Mouse (Mus musculus) megakaryocyte-erythroid progenitor cell, adult 5 weeks (primary cell): Measurements from ENCODE around the gene Lrr1. TPM values are rescaled to one million over a fixed set of nuclear protein-coding genes. Genes with fewer than 3 reads are reported as not detected.

Source experiments
- polyA plus RNA-seq: library from polyadenylated mRNA; stranded (reverse); fragments of >175 nt; gene quantifications from 2 replicates; pipeline ENCODE4 v1.2.3, GENCODE M21; 2012

Lrr1 gene
- polyA plus RNA-seq, result 21.8 and 27.0 TPM in 2 replicates

DNA sequence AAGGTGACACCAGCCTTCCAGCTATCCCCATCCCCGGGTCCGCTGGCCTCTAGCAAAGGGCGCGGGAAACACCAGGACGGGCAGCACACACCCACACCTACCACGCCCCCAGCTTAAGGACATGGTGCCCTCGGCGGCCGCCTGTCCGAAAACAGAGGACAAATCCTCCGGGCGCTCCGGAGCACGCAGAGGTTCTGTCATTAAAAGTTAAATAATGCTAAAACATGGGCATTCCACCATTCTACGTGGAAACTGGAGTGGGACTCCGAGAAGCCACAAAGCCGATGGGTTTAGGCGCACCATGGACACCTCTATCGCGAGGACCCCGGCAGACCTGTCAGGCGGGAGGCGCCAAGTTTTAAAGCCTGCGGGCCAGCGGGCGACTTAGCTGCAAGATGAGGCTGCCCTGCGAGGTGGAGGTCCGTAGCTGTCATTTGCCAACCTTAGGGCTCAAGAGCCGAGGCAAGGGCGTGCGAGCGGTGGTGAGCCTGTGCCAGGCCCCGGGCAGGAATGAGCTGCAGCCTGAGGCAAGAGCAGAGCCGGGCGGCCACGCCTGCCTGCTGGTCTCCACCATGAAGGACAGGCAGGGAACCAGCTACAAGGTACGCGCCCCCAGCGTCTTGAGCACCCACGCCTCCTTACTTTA, at the start of gene Lrr1:
Gene Lrr1, plus strand, starts transcription at position 354 of the 646 bp plus-strand sequence.

DNA sequence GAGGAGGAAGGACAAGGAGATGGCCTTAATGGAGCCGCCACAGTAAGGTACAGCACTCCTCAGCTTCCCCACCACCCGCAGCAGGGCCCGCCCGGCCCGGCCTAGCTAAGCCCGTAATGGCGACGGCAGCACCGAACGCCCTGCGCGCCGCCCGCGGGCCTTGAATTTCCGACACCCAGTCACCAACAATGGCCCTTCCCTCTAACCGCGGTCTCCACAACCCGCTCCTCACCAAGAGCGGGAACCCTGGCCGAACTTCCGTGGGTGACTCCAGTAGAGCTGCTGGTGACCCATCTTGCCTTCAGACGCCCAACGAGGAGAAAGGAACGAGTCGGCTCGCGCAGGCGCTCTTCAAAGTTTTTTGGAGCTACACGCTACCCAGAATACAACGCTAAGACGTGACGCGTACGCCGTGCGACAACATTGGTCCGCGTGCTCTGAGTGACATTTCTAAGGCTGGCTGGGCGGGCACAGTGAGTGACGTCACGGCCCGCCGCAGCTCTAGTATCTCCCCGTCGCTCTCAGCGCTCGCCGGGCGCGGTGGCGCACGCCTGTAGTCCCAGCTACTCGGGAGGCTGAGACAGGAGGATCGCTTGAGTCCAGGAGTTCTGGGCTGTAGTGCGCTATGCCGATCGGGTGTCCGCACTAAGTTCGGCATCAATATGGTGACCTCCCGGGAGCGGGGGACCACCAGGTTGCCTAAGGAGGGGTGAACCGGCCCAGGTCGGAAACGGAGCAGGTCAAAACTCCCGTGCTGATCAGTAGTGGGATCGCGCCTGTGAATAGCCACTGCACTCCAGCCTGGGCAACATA, 9.6 kb upstream of the Lrr1 start, which contains the start of gene Rps29:
Gene Rps29, minus strand, starts transcription at position 422 of the 813 bp plus-strand sequence.

DNA sequence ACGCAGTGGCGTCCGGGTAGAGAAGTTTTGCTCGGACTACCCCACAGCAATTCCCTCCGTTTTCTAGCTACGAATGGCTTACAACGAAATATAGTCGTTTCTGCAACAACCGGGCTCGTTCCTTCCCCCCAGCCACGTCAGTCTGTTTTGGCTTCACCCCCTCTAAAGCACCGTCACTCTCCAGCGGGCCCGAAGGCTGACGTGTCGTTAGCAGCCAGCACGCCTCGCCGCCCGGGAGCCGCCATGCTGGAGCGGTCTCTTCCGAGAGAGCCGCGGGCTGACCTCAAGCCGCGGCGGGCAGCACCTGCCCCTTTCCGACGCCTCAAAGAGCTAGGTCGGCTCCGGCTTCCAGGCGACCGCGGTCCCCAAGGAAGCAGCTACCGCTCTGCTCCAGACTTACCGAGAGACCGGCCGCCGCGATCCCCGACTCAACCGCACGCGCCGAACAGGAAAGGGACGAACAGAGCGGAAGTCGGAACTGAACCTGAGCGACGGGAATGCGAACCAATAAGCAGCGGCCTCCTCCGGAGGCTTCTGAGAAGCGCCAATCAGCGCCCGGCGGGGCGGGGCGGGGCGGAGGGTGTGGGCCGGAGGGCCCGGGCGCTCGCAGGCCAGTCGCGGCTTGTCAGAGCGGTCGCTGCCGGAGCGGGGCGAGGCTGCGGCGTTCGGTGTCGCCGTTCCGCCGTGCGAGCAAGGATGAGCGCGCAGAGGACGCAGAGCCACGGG, 15.1 kb downstream of the Lrr1 start, which contains the start of the genes Rpl36al and Mgat2:
Gene Rpl36al, minus strand, starts transcription at position 501 of the 726 bp plus-strand sequence.
Gene Mgat2, plus strand, starts transcription at position 575 of the 726 bp plus-strand sequence.

DNA sequence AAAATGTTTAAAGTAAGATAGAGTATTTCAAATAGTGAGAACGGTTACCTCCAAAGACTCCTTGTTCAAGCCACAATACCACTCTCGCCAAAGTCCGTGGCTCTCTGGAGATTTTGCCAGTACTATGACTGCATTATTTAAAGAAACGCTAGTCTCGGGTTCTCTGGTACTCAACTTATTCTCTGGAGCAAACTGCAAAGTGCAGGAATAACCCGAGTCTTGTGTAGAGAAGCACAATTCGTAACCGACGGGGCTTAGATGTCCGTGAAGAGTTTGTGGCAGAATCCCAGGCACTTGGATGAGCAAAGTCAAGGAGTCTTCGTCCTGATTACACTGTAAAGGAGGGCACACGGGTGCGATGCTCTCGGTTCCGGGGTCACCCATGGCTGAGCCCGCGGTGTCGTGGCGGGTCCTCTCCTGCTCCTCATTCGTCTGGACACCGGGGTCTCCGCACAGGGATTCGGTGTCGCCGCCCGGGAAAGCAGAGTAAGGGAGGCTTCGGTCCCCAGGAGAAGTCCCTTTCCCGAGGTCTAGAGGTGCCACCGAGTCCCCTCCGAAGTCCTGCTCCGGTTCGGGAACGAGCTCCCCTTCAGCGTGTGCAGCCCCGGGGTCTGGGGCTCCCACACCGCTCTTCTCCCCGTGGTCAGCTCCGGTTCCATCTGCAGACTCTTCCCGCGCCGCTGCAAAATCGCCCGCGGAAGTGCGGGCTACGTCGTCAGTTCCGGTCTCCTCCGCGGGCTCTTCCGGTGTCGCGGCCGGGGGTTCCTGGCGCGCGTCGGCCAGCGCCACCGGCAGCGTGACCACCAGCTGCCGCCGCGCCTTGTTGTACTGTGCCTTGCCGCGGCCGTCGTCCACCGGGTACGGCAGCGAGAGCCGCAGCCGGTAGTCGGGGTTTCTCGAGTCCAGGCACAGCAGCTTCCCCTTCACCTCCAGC, 28.1 kb downstream of the Lrr1 start, which contains the start of gene Gm49383:
Gene Gm49383, minus strand, starts transcription at position 661 of the 934 bp plus-strand sequence.

DNA sequence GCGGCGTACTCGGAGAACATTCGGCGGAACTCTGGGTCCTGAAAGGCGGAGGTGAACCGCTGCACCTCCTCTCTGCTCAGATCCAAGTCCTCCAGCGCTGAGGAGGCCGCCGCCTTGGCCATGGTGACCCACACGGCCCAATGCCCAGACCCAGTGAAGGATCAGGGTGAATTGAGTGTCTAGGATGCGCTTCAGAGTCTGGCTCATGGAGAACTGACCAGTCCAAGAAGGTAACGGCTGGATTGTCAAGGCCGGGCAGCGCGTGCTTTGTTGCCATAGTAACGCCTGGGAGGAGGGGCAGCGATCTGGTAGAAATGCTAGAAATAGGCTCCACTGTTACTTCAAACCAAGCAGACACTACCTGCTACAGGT, 29.5 kb downstream of the Lrr1 start, which contains the start of gene Dnaaf2:
Gene Dnaaf2, minus strand, starts transcription at position 266 of the 372 bp plus-strand sequence.

DNA sequence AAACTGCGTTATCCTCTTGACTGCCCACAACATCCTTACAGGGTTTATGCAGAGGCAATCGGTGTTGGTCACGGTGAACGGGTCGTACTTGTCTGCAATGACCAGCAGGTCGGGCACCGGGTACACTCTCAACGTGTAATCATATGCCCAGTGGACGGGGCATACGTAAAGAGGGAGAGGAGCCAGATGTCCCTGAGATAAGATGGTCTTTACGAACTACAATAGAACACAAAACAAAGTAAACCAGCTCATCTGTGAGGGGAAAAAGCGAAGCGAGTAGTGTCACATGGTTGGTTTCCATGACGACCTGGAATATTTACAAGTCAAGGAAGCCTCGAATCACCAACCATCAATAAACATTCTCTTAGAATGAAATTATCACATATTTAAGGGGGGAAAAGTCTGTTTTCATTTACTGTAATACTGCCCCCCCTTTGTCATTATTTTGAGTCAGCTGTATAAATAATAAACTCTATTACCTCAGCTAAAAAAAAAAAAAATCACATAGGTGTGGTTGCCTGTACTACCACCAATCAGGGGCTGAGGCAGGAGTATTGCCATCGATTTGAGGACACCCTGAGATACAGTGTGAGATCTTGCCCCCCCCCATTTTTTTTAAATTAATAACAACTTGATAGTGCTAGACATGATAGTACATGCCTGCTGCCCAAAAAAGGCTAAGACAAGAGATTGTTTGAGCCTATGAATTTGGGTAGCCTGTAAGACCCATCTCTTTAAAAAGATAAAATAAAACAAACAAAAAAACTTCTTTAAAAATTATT, 35.6 kb downstream of the Lrr1 start, which contains the start of gene Gm49384:
Gene Gm49384, minus strand, starts transcription at position 216 of the 782 bp plus-strand sequence.

DNA sequence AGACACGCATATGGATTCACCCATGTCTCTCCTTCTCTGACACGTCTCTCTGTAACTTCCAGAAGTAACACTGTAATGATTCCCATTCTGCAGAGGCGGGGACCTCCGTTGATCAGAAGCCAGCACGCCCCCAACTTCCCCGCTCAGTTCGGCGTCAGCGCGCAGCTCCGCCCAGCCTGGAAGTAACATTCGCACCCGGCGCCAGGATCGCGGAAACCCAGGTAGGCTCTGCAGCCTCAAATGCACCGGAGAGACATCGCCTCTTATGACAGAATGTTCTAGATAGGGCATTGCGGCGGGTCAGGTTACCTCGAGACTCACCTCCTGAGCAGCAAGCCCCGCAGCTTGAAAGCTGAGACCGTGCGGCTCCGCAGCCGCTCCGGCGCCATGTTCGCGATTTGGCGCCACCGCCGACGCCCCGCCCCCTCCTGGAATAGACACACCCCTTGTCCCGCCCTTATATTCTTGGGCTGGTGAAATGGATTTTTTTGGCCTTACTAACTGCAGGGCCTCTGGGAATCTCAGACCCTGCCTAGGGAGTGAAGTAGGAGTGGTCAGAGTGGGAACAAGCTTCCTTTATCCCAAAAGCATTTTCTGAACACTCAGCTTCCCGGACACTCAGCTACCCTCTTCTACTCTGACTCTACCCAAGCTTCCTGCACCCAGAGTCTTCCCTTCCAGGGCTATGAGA, 59.3 kb downstream of the Lrr1 start, which contains the start of gene Pole2:
Gene Pole2, minus strand, starts transcription at position 420 of the 691 bp plus-strand sequence.

Other genes starting within 250 kb of the Lrr1 start
- 1,801 and 1,826 TPM in 2 replicates for gene Rps29, start 9.6 kb upstream of the Lrr1 start, polyA plus RNA-seq
- 82.0 and 82.7 TPM in 2 replicates for gene Rpl36al, start 15.3 kb downstream of the Lrr1 start, polyA plus RNA-seq
- gene Mgat2, start 15.3 kb downstream of the Lrr1 start, polyA plus RNA-seq, result 52.9 and 53.9 TPM in 2 replicates
- 40.4 and 45.3 TPM in 2 replicates for gene Gm49383, start 28.3 kb downstream of the Lrr1 start, polyA plus RNA-seq
- 3.6 and 4.9 TPM in 2 replicates for gene Dnaaf2, start 29.6 kb downstream of the Lrr1 start, polyA plus RNA-seq
- not detected in 2 replicates for gene Gm49384, start 35.5 kb downstream of the Lrr1 start, polyA plus RNA-seq
- 10.0 and 17.5 TPM in 2 replicates for gene Pole2, start 59.4 kb downstream of the Lrr1 start, polyA plus RNA-seq
- 5.8 and 10.9 TPM in 2 replicates for gene Klhdc1, start 72.4 kb downstream of the Lrr1 start, polyA plus RNA-seq
- 20.6 and 22.4 TPM in 2 replicates for gene Klhdc2, start 127.9 kb downstream of the Lrr1 start, polyA plus RNA-seq
- 3.5 and 4.8 TPM in 2 replicates for gene Nemf, start 188.4 kb downstream of the Lrr1 start, polyA plus RNA-seq
- 291 and 319 TPM in 2 replicates for gene Arf6, start 203.3 kb downstream of the Lrr1 start, polyA plus RNA-seq
- 1.7 and 3.2 TPM in 2 replicates for gene Gm9887, start 203.6 kb downstream of the Lrr1 start, polyA plus RNA-seq